21 mouse cellular contexts compared by ENCODE assay signal in genomic region chr17:28901559-28901958, GRCm38 (mm10). TPM values are rescaled to one million over a fixed set of nuclear protein-coding genes. Genes with fewer than 3 reads are reported as not detected.
DNase-seq lines count a peak whose midpoint lies in the region; ATAC-seq and TF ChIP-seq lines count a peak whose summit lies in the region.
"Had no signal": no experiment of that assay in that cellular context is flagged by ENCODE, and none has a peak within 500 bp of the region (broad histone marks: within the 10 kb centered on the region; RNA-seq: fewer than 3 reads in every experiment).

No protein-coding gene starts in this region.

- H3K4me1 ChIP-seq in kidney, postnatal 0 days (replicated peaks; ENCODE audit: insufficient read depth, low read length), result no peaks in the 10 kb centered on the region
- H3K4me1 ChIP-seq in kidney, embryonic 15.5 days, result peaks cover 8% of the 10 kb centered on the region; the same call in 1 of the 2 replicates
- H3K4me1 ChIP-seq: stomach, embryonic 15.5 days had no signal

- no peak overlapping the region for H3K4me3 ChIP-seq in kidney, postnatal 0 days (replicated peaks; ENCODE audit: low read depth, low read length)
- no peak overlapping the region for H3K4me3 ChIP-seq in kidney, embryonic 15.5 days (replicated peaks)
- H3K4me3 ChIP-seq: embryonic facial prominence, embryonic 12.5 days; heart, embryonic 15.5 days; hindbrain, embryonic 12.5 days; megakaryocyte, embryonic 14.5 days; neural tube, embryonic 13.5 days; stomach, embryonic 15.5 days had no signal

- 75% methylated on average over 4 of the region's 4 CpGs for WGBS in kidney, postnatal 0 days
- WGBS in kidney, embryonic 15.5 days, result 68% methylated on average over 4 of the region's 4 CpGs

- no peaks in the 10 kb centered on the region for H3K9me3 ChIP-seq in kidney, postnatal 0 days (replicated peaks; ENCODE audit: low read length)
- no peaks in the 10 kb centered on the region; the same call in 1 of the 2 replicates for H3K9me3 ChIP-seq in kidney, embryonic 15.5 days (replicated peaks)
- H3K9me3 ChIP-seq: embryonic facial prominence, embryonic 12.5 days; heart, embryonic 15.5 days; hindbrain, embryonic 12.5 days; neural tube, embryonic 13.5 days; stomach, embryonic 15.5 days had no signal

- peak; percentile 47 for TF ChIP-seq CTCF in kidney, postnatal 0 days (IDR thresholded peaks at IDR 0.05; ENCODE audit: low read depth)

- H3K9ac ChIP-seq in kidney, postnatal 0 days (ENCODE audit: low read depth, low read length), result no peak overlapping the region
- H3K9ac ChIP-seq in kidney, embryonic 15.5 days, result no peak overlapping the region
- H3K9ac ChIP-seq: embryonic facial prominence, embryonic 12.5 days; heart, embryonic 15.5 days; hindbrain, embryonic 12.5 days; neural tube, embryonic 13.5 days; stomach, embryonic 15.5 days had no signal

- no peak for DNase-seq in kidney, postnatal 0 days (ENCODE audit: low spot score)
- peak; percentile 50 for DNase-seq in thymus, postnatal 4 days
- DNase-seq in thymus, postnatal 36 days, result no peak
- DNase-seq in R1 (ENCODE audit: low read depth, low spot score), result peak; percentile 69
- DNase-seq in right cerebral cortex, postnatal 10 days (ENCODE audit: low spot score in 2 of 2), result no peak
- no peak for DNase-seq in urinary bladder, adult 18-20 months (ENCODE audit: low spot score in 2 of 2)
- DNase-seq: adrenal gland, postnatal 14 days; cerebellum, postnatal 10 days; kidney, adult 11 months; kidney, postnatal 4 days; layer of hippocampus, postnatal 36 days; lung, adult 2 months had no signal

- H3K4me2 ChIP-seq in kidney, postnatal 0 days (ENCODE audit: low read length), result no peak overlapping the region
- H3K4me2 ChIP-seq in kidney, embryonic 15.5 days, result no peak overlapping the region
- H3K4me2 ChIP-seq: embryonic facial prominence, embryonic 12.5 days; heart, embryonic 15.5 days; hindbrain, embryonic 12.5 days; neural tube, embryonic 13.5 days; stomach, embryonic 15.5 days had no signal

- no peak overlapping the region for H3K27ac ChIP-seq in kidney, postnatal 0 days
- no peak overlapping the region for H3K27ac ChIP-seq in kidney, embryonic 15.5 days
- H3K27ac ChIP-seq: embryonic facial prominence, embryonic 12.5 days; heart, embryonic 15.5 days; hindbrain, embryonic 12.5 days; neural tube, embryonic 13.5 days; stomach, embryonic 15.5 days had no signal

- no peak for ATAC-seq in kidney, postnatal 0 days (replicated peaks; ENCODE audit: low FRiP score, low read depth)
- ATAC-seq in kidney, embryonic 15.5 days (replicated peaks; ENCODE audit: low FRiP score), result no peak

- H3K27me3 ChIP-seq in kidney, postnatal 0 days (ENCODE audit: insufficient read depth, low read length), result no peaks in the 10 kb centered on the region
- 0 out of 2 replicates have a peak, but pooled peaks cover 5% of the 10 kb centered on the region for H3K27me3 ChIP-seq in kidney, embryonic 15.5 days
- H3K27me3 ChIP-seq: embryonic facial prominence, embryonic 12.5 days; hindbrain, embryonic 12.5 days; neural tube, embryonic 13.5 days; stomach, embryonic 15.5 days had no signal

- H3K36me3 ChIP-seq in kidney, postnatal 0 days (ENCODE audit: insufficient read depth, low read length), result no peaks in the 10 kb centered on the region
- H3K36me3 ChIP-seq in kidney, embryonic 15.5 days, result no peaks in the 10 kb centered on the region
- H3K36me3 ChIP-seq: embryonic facial prominence, embryonic 12.5 days; heart, embryonic 15.5 days; hindbrain, embryonic 12.5 days; neural tube, embryonic 13.5 days; stomach, embryonic 15.5 days had no signal

RNA-seq across cellular contexts. Expression of gene 4930539E08Rik, which starts 13.6 kb away (rescaled TPM):
- polyA plus RNA-seq in kidney, postnatal 0 days (2015; fragmentation: Nextera tagmentation; extraction: Ambion mirVana), result 0.24 and 0.41 TPM in 2 replicates
- 0.12 and 0.23 TPM in 2 replicates for polyA plus RNA-seq in kidney, embryonic 15.5 days (2015; fragmentation: Nextera tagmentation; extraction: Ambion mirVana)

RNA-seq across cellular contexts. Expression of gene Pxt1, which starts 42.1 kb away (rescaled TPM):
- polyA plus RNA-seq in kidney, postnatal 0 days (2015; fragmentation: Nextera tagmentation; extraction: Ambion mirVana), result not detected in 2 replicates
- polyA plus RNA-seq in kidney, embryonic 15.5 days (2015; fragmentation: Nextera tagmentation; extraction: Ambion mirVana), result 0.21 TPM in 1 of 2 replicates, not detected in the other
- polyA plus RNA-seq: embryonic facial prominence, embryonic 12.5 days; frontal cortex, adult 2 months; heart, embryonic 15.5 days; hindbrain, embryonic 12.5 days; limb, embryonic 11.5 days; neural tube, embryonic 13.5 days; stomach, embryonic 15.5 days had no signal

RNA-seq across cellular contexts. Expression of gene Pnpla1, which starts 43.3 kb away (rescaled TPM):
- polyA plus RNA-seq in kidney, postnatal 0 days (2015; fragmentation: Nextera tagmentation; extraction: Ambion mirVana), result not detected in 2 replicates
- polyA plus RNA-seq in kidney, embryonic 15.5 days (2015; fragmentation: Nextera tagmentation; extraction: Ambion mirVana), result 0.08 and 0.10 TPM in 2 replicates
- polyA plus RNA-seq: heart, embryonic 15.5 days; hindbrain, embryonic 12.5 days; limb, embryonic 11.5 days; neural tube, embryonic 13.5 days had no signal

RNA-seq across cellular contexts. Expression of gene Kctd20, which starts 50.2 kb away (rescaled TPM):
- 54.5 and 58.8 TPM in 2 replicates for polyA plus RNA-seq in kidney, postnatal 0 days (2015; fragmentation: Nextera tagmentation; extraction: Ambion mirVana)
- polyA plus RNA-seq in kidney, embryonic 15.5 days (2015; fragmentation: Nextera tagmentation; extraction: Ambion mirVana), result 88.8 and 91.5 TPM in 2 replicates

Comparison
In these comparisons a context has a peak if more than half of its experiments do, and no peak if none do; other contexts are left out.
1. DNase-seq: peak in thymus, postnatal 4 days (single experiment) and R1 (single experiment); none in kidney, postnatal 0 days (single experiment), thymus, postnatal 36 days (0 of 2), right cerebral cortex, postnatal 10 days (0 of 2) and urinary bladder, adult 18-20 months (0 of 2).